Mouse (Mus musculus) ES-Bruce4 (cell line): ENCODE data around the gene Dysf. TPM values are rescaled to one million over a fixed set of nuclear protein-coding genes. Genes with fewer than 3 reads are reported as not detected.

Experiments used
- H3K27ac ChIP-seq: 2 replicates; pipeline ENCODE4 v1.5.1; 2012; ENCODE audit warnings: low read length, inconsistent platforms; ENCODE audit not compliant: insufficient read depth
- H3K27me3 ChIP-seq: 2 replicates; pipeline ENCODE4 v1.6.1; 2012; ENCODE audit warnings: mild to moderate bottlenecking, low read length, inconsistent platforms; ENCODE audit not compliant: control insufficient read depth, poor library complexity, insufficient read depth, severe bottlenecking
- H3K36me3 ChIP-seq: 2 replicates; pipeline ENCODE4 v1.6.1; 2012; ENCODE audit warnings: inconsistent platforms, mild to moderate bottlenecking, low read length, moderate library complexity; ENCODE audit not compliant: control insufficient read depth, poor library complexity, insufficient read depth, severe bottlenecking
- H3K4me1 ChIP-seq: one replicate; pipeline ENCODE4 v1.8.1; 2011; ENCODE audit warnings: low read length; ENCODE audit not compliant: control insufficient read depth, insufficient read depth
- H3K4me3 ChIP-seq: 2 replicates; pipeline ENCODE4 v1.5.1; 2011; ENCODE audit warnings: low read depth, mild to moderate bottlenecking, low read length
- H3K9ac ChIP-seq: 2 replicates; pipeline ENCODE4 v1.6.1; 2012; ENCODE audit warnings: low read depth, mild to moderate bottlenecking, inconsistent platforms; ENCODE audit not compliant: poor library complexity, severe bottlenecking
- H3K9me3 ChIP-seq: replicated peaks from 2 replicates; pipeline ENCODE4 v1.6.1; 2012; ENCODE audit warnings: mild to moderate bottlenecking, low read length, inconsistent platforms; ENCODE audit not compliant: control insufficient read depth, poor library complexity, insufficient read depth, severe bottlenecking
- CTCF ChIP-seq: IDR thresholded peaks from one replicate; pipeline ENCODE4 v1.8.1; 2011; ENCODE audit warnings: low read depth, low read length
- EP300 ChIP-seq: IDR thresholded peaks from 2 replicates; pipeline ENCODE4 v1.6.1; 2011; ENCODE audit warnings: low read depth, low read length; ENCODE audit not compliant: insufficient read depth
- POLR2A ChIP-seq: IDR thresholded peaks from one replicate; pipeline ENCODE4 v1.8.1; 2011; ENCODE audit warnings: low read length; ENCODE audit not compliant: insufficient read depth
- polyA plus RNA-seq: library from polyadenylated mRNA; stranded (reverse); fragments of >200 nt; gene quantifications from 2 replicates; pipeline ENCODE4 v1.2.4, GENCODE M21; 2011; ENCODE audit warnings: low read depth; ENCODE audit not compliant: missing spikeins, insufficient read depth, insufficient read length

Dysf gene
- polyA plus RNA-seq, 1 experiment, result 18.5 TPM

- Histone ChIP-seq H3K9ac (no peak overlapping the region), H3K4me3 (no peak overlapping the region), H3K9me3 (no peaks in the 10 kb centered on the region), H3K27ac (no peak overlapping the region), H3K36me3 (no peaks in the 10 kb centered on the region), H3K4me1 (no peaks in the 10 kb centered on the region), H3K27me3 (no peaks in the 10 kb centered on the region)
- no peak for TF ChIP-seq CTCF
- no peak for TF ChIP-seq EP300
- TF ChIP-seq POLR2A, result no peak
Measured at GRCm38 (mm10) chr6:84148470-84148869, 140.1 kb downstream of the Dysf start.

DNA sequence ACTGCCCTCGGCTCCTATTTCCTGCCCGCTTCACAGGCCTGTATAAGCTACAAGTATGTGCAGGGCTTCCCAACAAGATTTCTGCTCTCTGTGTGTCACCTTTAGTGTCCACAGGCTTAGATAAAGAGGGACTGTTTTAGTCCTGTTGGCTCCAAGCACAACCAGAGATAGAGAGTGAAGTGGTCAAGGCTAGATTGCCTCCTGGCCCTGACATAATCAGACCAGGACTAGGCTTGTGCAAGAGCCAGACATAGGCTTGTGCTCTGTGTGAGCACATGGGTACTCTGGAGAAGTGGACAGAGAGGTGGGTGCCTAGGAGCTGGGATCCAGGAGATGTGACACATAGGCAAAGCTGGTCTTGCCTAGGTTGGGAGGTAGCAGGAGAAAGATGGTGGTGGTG, 146.1 kb downstream of the Dysf start:
- H3K27ac ChIP-seq, result no peak overlapping the region
- no peak overlapping the region for H3K9ac ChIP-seq
- no peaks in the 10 kb centered on the region for H3K9me3 ChIP-seq
- no peak overlapping the region for H3K4me3 ChIP-seq
- H3K27me3 ChIP-seq, result no peaks in the 10 kb centered on the region
- no peaks in the 10 kb centered on the region for H3K4me1 ChIP-seq
- no peaks in the 10 kb centered on the region for H3K36me3 ChIP-seq
- no peak for TF ChIP-seq CTCF
- TF ChIP-seq POLR2A, result no peak
- TF ChIP-seq EP300, result no peak

- H3K27ac ChIP-seq, result no peak overlapping the region
- TF ChIP-seq CTCF (no peak), POLR2A (no peak), EP300 (no peak)
- no peaks in the 10 kb centered on the region for H3K4me1 ChIP-seq
- no peak overlapping the region for H3K4me3 ChIP-seq
- H3K27me3 ChIP-seq, result no peaks in the 10 kb centered on the region
- H3K36me3 ChIP-seq, result no peaks in the 10 kb centered on the region
- H3K9me3 ChIP-seq, result no peaks in the 10 kb centered on the region
- no peak overlapping the region for H3K9ac ChIP-seq
Measured at GRCm38 (mm10) chr6:84155765-84156164, 147.4 kb downstream of the Dysf start.

DNA sequence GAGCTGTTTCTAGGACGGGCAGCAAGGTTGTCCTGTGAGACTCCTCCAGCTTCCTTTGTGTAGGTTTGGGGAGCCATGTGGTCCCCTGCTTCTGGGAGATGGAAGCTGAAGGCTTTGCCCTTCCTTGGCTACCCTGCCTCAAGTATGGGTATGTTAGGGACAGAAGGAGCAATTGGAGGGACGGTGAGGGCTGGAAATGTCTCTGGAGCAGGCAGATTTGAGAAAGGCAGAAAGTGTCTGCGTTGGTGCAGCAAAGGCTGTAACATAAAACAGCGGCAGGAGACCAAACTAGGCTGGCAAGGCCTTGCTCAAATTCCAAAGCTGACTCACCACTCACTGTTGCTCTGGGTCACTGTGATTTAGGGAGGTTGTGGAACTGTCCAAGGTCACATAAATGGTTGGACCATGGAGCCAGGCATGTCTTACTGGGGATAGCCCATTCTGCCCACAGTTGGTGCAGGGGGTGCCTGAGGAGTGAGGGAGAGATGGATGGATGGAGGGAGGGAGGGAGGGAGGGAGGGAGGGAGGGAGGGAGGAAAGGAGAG, 148.2 kb downstream of the Dysf start:
- TF ChIP-seq POLR2A (no peak), EP300 (no peak), CTCF (no peak)
- Histone ChIP-seq H3K27me3 (no peaks in the 10 kb centered on the region), H3K9me3 (no peaks in the 10 kb centered on the region), H3K9ac (no peak overlapping the region), H3K4me1 (no peaks in the 10 kb centered on the region), H3K4me3 (no peak overlapping the region), H3K36me3 (no peaks in the 10 kb centered on the region), H3K27ac (no peak overlapping the region)

DNA sequence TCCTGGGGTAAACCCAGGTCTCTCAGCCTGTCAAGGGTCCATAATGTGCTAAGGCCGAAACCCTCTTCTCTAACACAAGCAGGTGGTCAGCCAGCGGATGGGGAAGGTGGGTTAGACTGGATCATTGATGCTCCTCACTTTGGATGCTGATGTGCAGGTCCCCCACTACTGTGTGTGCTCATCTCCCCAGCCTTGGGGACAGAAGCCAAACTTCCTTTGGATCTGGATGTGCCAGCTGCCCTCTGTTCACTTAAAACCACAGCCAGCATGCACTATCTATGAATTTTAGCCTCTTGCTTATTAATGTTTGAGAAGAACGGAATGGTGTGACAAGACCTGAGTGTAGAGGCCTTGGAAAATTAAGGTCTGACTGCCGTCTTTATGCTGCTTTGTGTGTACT, 150.7 kb downstream of the Dysf start:
- Histone ChIP-seq H3K27me3 (no peaks in the 10 kb centered on the region), H3K27ac (no peak overlapping the region), H3K9ac (no peak overlapping the region), H3K4me1 (no peaks in the 10 kb centered on the region), H3K9me3 (0 out of 2 replicates have a peak, but pooled peaks cover 3% of the 10 kb centered on the region), H3K36me3 (no peaks in the 10 kb centered on the region), H3K4me3 (no peak overlapping the region)
- TF ChIP-seq CTCF (no peak), POLR2A (no peak), EP300 (no peak)

- H3K9me3 ChIP-seq, result 0 out of 2 replicates have a peak, but pooled peaks cover 2% of the 10 kb centered on the region
- no peak overlapping the region for H3K4me3 ChIP-seq
- no peaks in the 10 kb centered on the region for H3K27me3 ChIP-seq
- H3K4me1 ChIP-seq, result no peaks in the 10 kb centered on the region
- H3K36me3 ChIP-seq, result no peaks in the 10 kb centered on the region
- TF ChIP-seq CTCF (no peak), EP300 (no peak), POLR2A (no peak)
- H3K9ac ChIP-seq, result no peak overlapping the region
- no peak overlapping the region for H3K27ac ChIP-seq
Measured at GRCm38 (mm10) chr6:84167612-84168011, 159.2 kb downstream of the Dysf start.
